Mouse (Mus musculus) G1E (cell line): ENCODE results near the gene Hacd1.

Experiments
- CTCF ChIP-seq: IDR thresholded peaks from 2 replicates; pipeline ENCODE4 v1.5.1; 2012; ENCODE audit warnings: low read depth, low read length, inconsistent platforms, mixed read lengths
- TAL1 ChIP-seq: conservative IDR thresholded peaks from 2 replicates; pipeline ENCODE4 v1.6.1; 2012; ENCODE audit warnings: low read depth, low read length, inconsistent platforms, mixed read lengths

GRCm38 (mm10) chr2:13930724-13931123 is 125.2 kb downstream of the Hacd1 start:
- TF ChIP-seq CTCF: no peak
- TF ChIP-seq TAL1: no peak
